Mouse (Mus musculus) bone marrow, adult 2 months (tissue): ENCODE measurements around the gene Elmo1.

Experiments used
- CTCF ChIP-seq: fragments of 200-500 bp; IDR thresholded peaks from 2 replicates; pipeline ENCODE4 v1.5.1; 2011; ENCODE audit warnings: low read length, control low read depth; ENCODE audit not compliant: control insufficient read depth, insufficient read depth
- POLR2A ChIP-seq: fragments of 200-500 bp; IDR thresholded peaks from 2 replicates; pipeline ENCODE4 v1.6.1; 2011; ENCODE audit warnings: low read depth, mild to moderate bottlenecking, control low read depth, low read length, borderline replicate concordance; ENCODE audit not compliant: control insufficient read depth

DNA sequence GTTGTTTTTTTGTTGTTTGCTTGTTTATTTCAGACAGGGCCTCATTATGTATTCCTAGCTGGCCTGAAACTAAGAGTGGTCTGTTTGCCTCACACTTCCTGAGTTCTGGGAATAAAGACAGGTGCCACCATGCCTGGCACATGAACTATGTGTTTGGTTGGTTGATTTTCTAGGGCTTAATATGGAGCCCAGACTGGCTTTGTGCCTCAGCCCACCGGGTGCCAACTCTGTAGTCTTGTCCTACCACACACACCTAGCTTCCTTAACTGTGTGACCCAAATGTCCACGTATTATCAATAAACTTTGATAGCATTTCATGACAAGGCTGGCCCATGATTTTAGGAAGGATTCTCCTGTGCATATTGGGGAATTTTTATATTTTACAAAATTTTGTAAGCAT, 217.0 kb downstream of the Elmo1 start:
- TF ChIP-seq POLR2A (no peak), CTCF (no peak)
